Mouse (Mus musculus): ENCODE data around the gene Lcn2. TPM values are rescaled to one million over a fixed set of nuclear protein-coding genes. Genes with fewer than 3 reads are reported as not detected.

Gene Lcn2
- total and polyA plus RNA-seq, 3 experiments = not detected

DNA sequence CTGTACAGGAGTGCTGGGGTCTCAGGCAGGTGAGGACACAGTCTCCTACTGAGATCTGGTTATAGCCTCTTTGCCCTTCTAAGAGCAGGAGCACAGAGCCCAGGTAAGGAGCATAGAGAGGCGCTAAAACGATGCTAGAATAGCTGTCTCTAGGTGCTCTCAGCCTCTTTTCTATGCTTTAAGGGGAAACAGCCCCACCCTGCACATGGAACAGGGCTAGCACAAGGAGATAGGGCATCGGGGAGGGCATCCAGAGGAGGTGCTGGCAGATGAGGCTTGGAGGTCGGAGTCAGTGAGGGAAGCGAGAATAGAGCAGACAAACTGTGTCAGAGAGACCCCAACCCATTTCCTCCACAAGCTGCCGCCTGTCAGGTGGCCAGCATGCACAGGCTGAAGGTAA lies 41.0 kb downstream of the Lcn2 start:
- Histone ChIP-seq H3K9me3 (replicated peaks; ENCODE audit: low read length) (no peaks in the 10 kb centered on the region), H3K9ac (ENCODE audit: insufficient read depth, low read depth) (no peak overlapping the region), H3K27me3 (replicated peaks) (peaks cover 86% of the 10 kb centered on the region), H3K4me1 (ENCODE audit: control insufficient read depth in 1 of 2, insufficient read depth in 2 of 2) (peaks cover 2 to 14% of the 10 kb centered on the region in 2 experiments; a peak in 3 of 4 replicates), H3K36me3 (replicated peaks in 1 of 2; ENCODE audit: control insufficient read depth in 1 of 2, insufficient read depth in 1 of 2, low read length in 1 of 2) (no peaks in the 10 kb centered on the region), H3K79me2 (replicated peaks; ENCODE audit: control insufficient read depth, extremely low read depth, insufficient read depth, poor library complexity, severe bottlenecking) (no peaks in the 10 kb centered on the region), H3K4me2 (ENCODE audit: insufficient read depth, low read depth, poor library complexity, severe bottlenecking) (no peak overlapping the region), H3K27ac (ENCODE audit: insufficient read depth, low read depth) (no peak overlapping the region), H3K4me3 (replicated peaks in 1 of 3; ENCODE audit: low read depth in 2 of 3, low read length in 2 of 3, poor library complexity in 1 of 3) (no peak overlapping the region)
- TF ChIP-seq CHD1 (IDR thresholded peaks at IDR 0.05; ENCODE audit: low read depth, low read length) (no peak), ETS1 (conservative IDR thresholded peaks at IDR 0.05; ENCODE audit: low read depth, low read length) (no peak), CHD2 (IDR thresholded peaks at IDR 0.05; ENCODE audit: low read length) (no peak), MAX (IDR thresholded peaks at IDR 0.05; ENCODE audit: low read length) (no peak), ZKSCAN1 (IDR thresholded peaks at IDR 0.05; ENCODE audit: borderline replicate concordance, low read depth, low read length) (no peak), PAX5 (IDR thresholded peaks at IDR 0.05; ENCODE audit: low read length) (no peak), CTCF (conservative IDR thresholded peaks at IDR 0.05 in 1 of 2, IDR thresholded peaks at IDR 0.05 in 1 of 2; ENCODE audit: low read depth in 2 of 2, low read length in 2 of 2) (no peak), MAFK (IDR thresholded peaks at IDR 0.05; ENCODE audit: insufficient replicate concordance, low read length) (no peak), POLR2A (IDR thresholded peaks at IDR 0.05; ENCODE audit: low read depth, low read length) (no peak), EP300 (IDR thresholded peaks at IDR 0.05; ENCODE audit: low read length) (no peak)
- no peak for DNase-seq (ENCODE audit: extremely low read depth)
- dilution Hi-C loops (cut with MboI; ENCODE audit: extremely low pct_ligation_motif_present, extremely low pct_unique_long_range_greater_than_20kb, low sequenced_read_pairs) = no loop called here
- in situ Hi-C loops (cut with MboI; ENCODE audit: low pct_ligation_motif_present, low pct_unique_long_range_greater_than_20kb, low sequenced_read_pairs) = no loop called here

DNA sequence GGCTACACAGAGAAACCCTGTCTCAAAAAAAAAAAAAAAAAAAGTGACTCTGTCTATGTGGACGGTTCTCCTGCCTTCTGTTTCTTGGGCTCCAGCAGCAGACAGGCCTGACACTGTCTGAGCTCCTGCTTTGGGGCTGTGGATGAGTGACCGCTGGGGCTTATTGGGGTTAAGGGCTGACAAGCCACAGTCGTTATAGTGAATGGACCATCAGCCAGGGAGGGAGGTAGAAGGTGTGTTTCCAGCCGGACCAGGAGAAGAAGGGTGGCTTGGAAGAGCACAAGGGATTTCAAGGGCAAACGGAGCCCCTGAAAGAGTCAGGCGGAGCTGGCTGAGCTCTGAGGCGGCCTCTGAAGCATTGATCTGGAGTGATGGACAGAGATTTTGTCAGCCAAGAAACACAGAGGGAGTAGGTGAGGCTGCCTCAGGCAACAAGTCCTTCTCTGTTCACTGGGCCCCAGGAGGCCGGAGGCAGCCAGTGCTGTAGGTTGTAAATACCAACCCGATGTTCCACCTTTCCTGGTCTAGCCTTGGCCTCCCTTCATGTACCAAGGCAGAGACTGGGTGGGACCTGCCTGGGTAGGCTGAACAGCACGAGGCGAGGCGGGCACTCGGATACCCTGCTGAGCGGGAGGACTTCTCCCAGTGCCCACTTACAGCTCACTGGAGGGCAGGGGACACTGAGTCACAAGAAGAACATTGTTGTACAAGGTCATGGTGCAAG lies 43.3 kb downstream of the Lcn2 start:
- no peak for TF ChIP-seq TCF12 (IDR thresholded peaks at IDR 0.05; ENCODE audit: low read depth, low read length)
- no peak for TF ChIP-seq JUN (IDR thresholded peaks at IDR 0.05; ENCODE audit: insufficient read depth, low read depth, low read length)
- TF ChIP-seq MAX (IDR thresholded peaks at IDR 0.05; ENCODE audit: low read length) = no peak
- TF ChIP-seq GABPA (IDR thresholded peaks at IDR 0.05; ENCODE audit: insufficient replicate concordance, low read depth, low read length) = no peak
- TF ChIP-seq ZNF384 (IDR thresholded peaks at IDR 0.05; ENCODE audit: low read depth, low read length) = no peak
- TF ChIP-seq ZC3H11A (IDR thresholded peaks at IDR 0.05; ENCODE audit: low read depth, low read length) = no peak
- no peak for TF ChIP-seq TBP (conservative IDR thresholded peaks at IDR 0.05; ENCODE audit: low read depth, low read length)
- TF ChIP-seq KAT2A (IDR thresholded peaks at IDR 0.05; ENCODE audit: insufficient replicate concordance, low read length) = no peak
- TF ChIP-seq CTCF (conservative IDR thresholded peaks at IDR 0.05 in 1 of 2, IDR thresholded peaks at IDR 0.05 in 1 of 2; ENCODE audit: low read depth in 2 of 2, low read length in 2 of 2) = no peak
- no peak for TF ChIP-seq MYC (IDR thresholded peaks at IDR 0.05; ENCODE audit: low read depth, low read length)
- TF ChIP-seq ZKSCAN1 (IDR thresholded peaks at IDR 0.05; ENCODE audit: borderline replicate concordance, low read depth, low read length) = no peak
- TF ChIP-seq CHD2 (IDR thresholded peaks at IDR 0.05; ENCODE audit: low read length) = no peak
- TF ChIP-seq MAFK (IDR thresholded peaks at IDR 0.05; ENCODE audit: insufficient replicate concordance, low read length) = no peak
- no peak for TF ChIP-seq JUND (conservative IDR thresholded peaks at IDR 0.05; ENCODE audit: low read depth, low read length)
- TF ChIP-seq RCOR1 (conservative IDR thresholded peaks at IDR 0.05; ENCODE audit: low read depth, low read length) = no peak
- H3K9me3 ChIP-seq (replicated peaks; ENCODE audit: low read length) = no peaks in the 10 kb centered on the region
- no peaks in the 10 kb centered on the region for H3K79me2 ChIP-seq (replicated peaks; ENCODE audit: control insufficient read depth, extremely low read depth, insufficient read depth, poor library complexity, severe bottlenecking)
- dilution Hi-C loops (cut with MboI; ENCODE audit: extremely low pct_ligation_motif_present, extremely low pct_unique_long_range_greater_than_20kb, low sequenced_read_pairs) = no loop called here
- no peak overlapping the region for H3K4me3 ChIP-seq (replicated peaks in 1 of 3; ENCODE audit: low read depth in 2 of 3, low read length in 2 of 3, poor library complexity in 1 of 3)
- peaks cover 0 to 6% of the 10 kb centered on the region in 2 experiments; a peak in 2 of 4 replicates for H3K4me1 ChIP-seq (ENCODE audit: control insufficient read depth in 1 of 2, insufficient read depth in 2 of 2)
- in situ Hi-C loops (cut with MboI; ENCODE audit: low pct_ligation_motif_present, low pct_unique_long_range_greater_than_20kb, low sequenced_read_pairs) = no loop called here
- DNase-seq (ENCODE audit: extremely low read depth) = no peak
- no peak overlapping the region for H3K4me2 ChIP-seq (ENCODE audit: insufficient read depth, low read depth, poor library complexity, severe bottlenecking)
- H3K27me3 ChIP-seq (replicated peaks) = peaks cover 83% of the 10 kb centered on the region
- no peak overlapping the region for H3K9ac ChIP-seq (ENCODE audit: insufficient read depth, low read depth)
- H3K27ac ChIP-seq (ENCODE audit: insufficient read depth, low read depth) = no peak overlapping the region
- H3K36me3 ChIP-seq (replicated peaks in 1 of 2; ENCODE audit: control insufficient read depth in 1 of 2, insufficient read depth in 1 of 2, low read length in 1 of 2) = no peaks in the 10 kb centered on the region
